Mouse (Mus musculus): Measurements from ENCODE around the gene Ly6g5c. TPM values are rescaled to one million over a fixed set of nuclear protein-coding genes. Genes with fewer than 3 reads are reported as not detected.
A peak's percentile ranks its signal among the peaks of the same experiment; 100 is the strongest.

Gene Ly6g5c
- total and polyA plus RNA-seq, 2 experiments from 2014 or later: 0.25 TPM; not detected in 1

GRCm38 (mm10) chr17:35082841-35083576, 25.1 kb upstream of the Ly6g5c start:
- Histone ChIP-seq H3K4me2 (ENCODE audit: low read depth, low read length) (no peak overlapping the region), H3K4me1 (ENCODE audit: control insufficient read depth, insufficient read depth) (0 out of 2 replicates have a peak, but pooled peaks cover 5% of the 10 kb centered on the region), H3K36me3 (replicated peaks; ENCODE audit: control insufficient read depth, insufficient read depth, low read length) (no peaks in the 10 kb centered on the region), H3K27ac (ENCODE audit: low read depth) (no peak overlapping the region), H3K27me3 (ENCODE audit: control insufficient read depth, insufficient read depth, low read length) (no peaks in the 10 kb centered on the region; the same call in 1 of the 2 replicates), H3K4me3 (ENCODE audit: low read depth, low read length) (no peak overlapping the region), H3K9ac (replicated peaks; ENCODE audit: low read depth, low read length) (no peak overlapping the region), H3K9me3 (replicated peaks; ENCODE audit: control insufficient read depth, low read length) (no peaks in the 10 kb centered on the region)
- TF ChIP-seq CTCF (IDR thresholded peaks at IDR 0.05; ENCODE audit: low read depth): no peak
- TF ChIP-seq EP300 (IDR thresholded peaks at IDR 0.05; ENCODE audit: low read depth): no peak
- ATAC-seq (ENCODE audit: insufficient read depth, low read depth) (no peak), DNase-seq (ENCODE audit: low spot score) (no peak)
- WGBS: 77% methylated on average over 16 of the region's 16 CpGs

GRCm38 (mm10) chr17:35083929-35084497, 24.1 kb upstream of the Ly6g5c start:
- 0 out of 2 replicates have a peak, but pooled peaks cover 5% of the 10 kb centered on the region for H3K4me1 ChIP-seq (ENCODE audit: control insufficient read depth, insufficient read depth)
- no peaks in the 10 kb centered on the region for H3K36me3 ChIP-seq (replicated peaks; ENCODE audit: control insufficient read depth, insufficient read depth, low read length)
- TF ChIP-seq EP300 (IDR thresholded peaks at IDR 0.05; ENCODE audit: low read depth): no peak
- no peak for TF ChIP-seq CTCF (IDR thresholded peaks at IDR 0.05; ENCODE audit: low read depth)
- no peak overlapping the region for H3K9ac ChIP-seq (replicated peaks; ENCODE audit: low read depth, low read length)
- no peak overlapping the region for H3K4me3 ChIP-seq (ENCODE audit: low read depth, low read length)
- H3K4me2 ChIP-seq (ENCODE audit: low read depth, low read length): no peak overlapping the region
- no peak overlapping the region for H3K27ac ChIP-seq (ENCODE audit: low read depth)
- ATAC-seq (ENCODE audit: insufficient read depth, low read depth) (no peak), DNase-seq (ENCODE audit: low spot score) (no peak)
- H3K27me3 ChIP-seq (ENCODE audit: control insufficient read depth, insufficient read depth, low read length): no peaks in the 10 kb centered on the region
- H3K9me3 ChIP-seq (replicated peaks; ENCODE audit: control insufficient read depth, low read length): no peaks in the 10 kb centered on the region
- WGBS: 47% methylated on average over 3 of the region's 3 CpGs

GRCm38 (mm10) chr17:35085208-35085865, 22.7 kb upstream of the Ly6g5c start, which contains the start of gene Ly6g6f:
Gene Ly6g6f (minus strand): TSS chr17:35085610.
- H3K9ac ChIP-seq (replicated peaks; ENCODE audit: low read depth, low read length): no peak within 1 kb of the TSS
- H3K9me3 ChIP-seq (replicated peaks; ENCODE audit: control insufficient read depth, low read length): no peaks in the 10 kb centered on the region
- no peak within 1 kb of the TSS for H3K4me2 ChIP-seq (ENCODE audit: low read depth, low read length)
- DNase-seq (ENCODE audit: low spot score) (no peak), ATAC-seq (ENCODE audit: insufficient read depth, low read depth) (no peak)
- H3K4me3 ChIP-seq (ENCODE audit: low read depth, low read length): no peak within 1 kb of the TSS
- H3K4me1 ChIP-seq (ENCODE audit: control insufficient read depth, insufficient read depth): peaks cover 5% of the 10 kb centered on the region; the same call in 1 of the 2 replicates
- H3K36me3 ChIP-seq (replicated peaks; ENCODE audit: control insufficient read depth, insufficient read depth, low read length): no peaks in the 10 kb centered on the region
- TF ChIP-seq EP300 (IDR thresholded peaks at IDR 0.05; ENCODE audit: low read depth) (no peak), CTCF (IDR thresholded peaks at IDR 0.05; ENCODE audit: low read depth) (no peak)
- H3K27ac ChIP-seq (ENCODE audit: low read depth): no peak within 1 kb of the TSS
- WGBS: 45% methylated on average over 7 of the region's 7 CpGs
- no peaks in the 10 kb centered on the region for H3K27me3 ChIP-seq (ENCODE audit: control insufficient read depth, insufficient read depth, low read length)

GRCm38 (mm10) chr17:35088151-35088550, 19.9 kb upstream of the Ly6g5c start:
- no peak overlapping the region for H3K27ac ChIP-seq (ENCODE audit: low read depth)
- peaks cover 14% of the 10 kb centered on the region for H3K36me3 ChIP-seq (replicated peaks; ENCODE audit: control insufficient read depth, insufficient read depth, low read length)
- peaks cover 5% of the 10 kb centered on the region; the same call in 1 of the 2 replicates for H3K4me1 ChIP-seq (ENCODE audit: control insufficient read depth, insufficient read depth)
- H3K27me3 ChIP-seq (ENCODE audit: control insufficient read depth, insufficient read depth, low read length): no peaks in the 10 kb centered on the region
- no peaks in the 10 kb centered on the region for H3K9me3 ChIP-seq (replicated peaks; ENCODE audit: control insufficient read depth, low read length)
- no peak overlapping the region for H3K4me2 ChIP-seq (ENCODE audit: low read depth, low read length)
- ATAC-seq (ENCODE audit: insufficient read depth, low read depth): no peak
- no peak overlapping the region for H3K9ac ChIP-seq (replicated peaks; ENCODE audit: low read depth, low read length)
- DNase-seq (ENCODE audit: low spot score): no peak
- peak; percentile 37 for TF ChIP-seq CTCF (IDR thresholded peaks at IDR 0.05; ENCODE audit: low read depth)
- no peak for TF ChIP-seq EP300 (IDR thresholded peaks at IDR 0.05; ENCODE audit: low read depth)
- 30% methylated on average over 2 of the region's 2 CpGs for WGBS
- no peak overlapping the region for H3K4me3 ChIP-seq (ENCODE audit: low read depth, low read length)

GRCm38 (mm10) chr17:35088825-35089644, 19.0 kb upstream of the Ly6g5c start, which contains the start of gene Abhd16a:
Gene Abhd16a (plus strand): TSS chr17:35089263.
- no peak for TF ChIP-seq CTCF (IDR thresholded peaks at IDR 0.05; ENCODE audit: low read depth)
- TF ChIP-seq EP300 (IDR thresholded peaks at IDR 0.05; ENCODE audit: low read depth): peak; percentile 80; the same call in 1 of the 2 replicates
- H3K4me2 ChIP-seq (ENCODE audit: low read depth, low read length): peak within 1 kb of the TSS; percentile 72
- ATAC-seq (ENCODE audit: insufficient read depth, low read depth): peak; percentile 99
- H3K27ac ChIP-seq (ENCODE audit: low read depth): peak within 1 kb of the TSS; percentile 96
- WGBS: 3% methylated on average over 51 of the region's 67 CpGs
- peak within 1 kb of the TSS; percentile 86 for H3K9ac ChIP-seq (replicated peaks; ENCODE audit: low read depth, low read length)
- peaks cover 17% of the 10 kb centered on the region for H3K36me3 ChIP-seq (replicated peaks; ENCODE audit: control insufficient read depth, insufficient read depth, low read length)
- peaks cover 5% of the 10 kb centered on the region; the same call in 1 of the 2 replicates for H3K4me1 ChIP-seq (ENCODE audit: control insufficient read depth, insufficient read depth)
- H3K27me3 ChIP-seq (ENCODE audit: control insufficient read depth, insufficient read depth, low read length): no peaks in the 10 kb centered on the region
- H3K4me3 ChIP-seq (ENCODE audit: low read depth, low read length): peak within 1 kb of the TSS; percentile 63
- DNase-seq (ENCODE audit: low spot score): peak; percentile 95
- no peaks in the 10 kb centered on the region for H3K9me3 ChIP-seq (replicated peaks; ENCODE audit: control insufficient read depth, low read length)

Measured in heart, postnatal 0 days (tissue).